Mouse (Mus musculus) heart, embryonic 12.5 days (tissue): ENCODE data around the gene Arntl. TPM values are rescaled to one million over a fixed set of nuclear protein-coding genes. Genes with fewer than 3 reads are reported as not detected.
A peak's percentile ranks its signal among the peaks of the same experiment; 100 is the strongest.

Source experiments
- ATAC-seq: fragments of 200-750 bp; cut with Nextera tagmentation; 2 replicates; pipeline ENCODE4 v1.8.0; 2017; ENCODE audit warnings: moderate TSS enrichment, moderate library complexity; ENCODE audit not compliant: insufficient number of reproducible peaks, low FRiP score
- H3K27ac ChIP-seq: fragments of 300-500 bp; sonication (generic); 2 replicates; pipeline ENCODE4 v1.5.1; 2016; ENCODE audit warnings: mild to moderate bottlenecking, moderate library complexity; ENCODE audit not compliant: poor library complexity, severe bottlenecking
- H3K27me3 ChIP-seq: fragments of 300-500 bp; sonication (generic); replicated peaks from 2 replicates; pipeline ENCODE4 v1.6.1; 2016; ENCODE audit warnings: mild to moderate bottlenecking, moderate library complexity
- H3K36me3 ChIP-seq: fragments of 300-500 bp; sonication (generic); 2 replicates; pipeline ENCODE4 v1.6.1; 2016; ENCODE audit warnings: mild to moderate bottlenecking, moderate library complexity
- H3K4me1 ChIP-seq: fragments of 300-500 bp; sonication (generic); replicated peaks from 2 replicates; pipeline ENCODE4 v1.6.1; 2016; ENCODE audit warnings: mild to moderate bottlenecking
- H3K4me2 ChIP-seq: fragments of 300-500 bp; sonication (generic); 2 replicates; pipeline ENCODE4 v1.6.1; 2016; ENCODE audit warnings: mild to moderate bottlenecking, moderate library complexity
- H3K4me3 ChIP-seq: fragments of 300-500 bp; sonication (generic); 2 replicates; pipeline ENCODE4 v1.5.1; 2016; ENCODE audit warnings: mild to moderate bottlenecking
- H3K9ac ChIP-seq: fragments of 300-500 bp; sonication (generic); 2 replicates; pipeline ENCODE4 v1.6.1; 2016; ENCODE audit warnings: mild to moderate bottlenecking, moderate library complexity
- H3K9me3 ChIP-seq: fragments of 300-500 bp; sonication (generic); replicated peaks from 2 replicates; pipeline ENCODE4 v1.6.1; 2016; ENCODE audit warnings: mild to moderate bottlenecking, moderate library complexity
- WGBS: fragments of 180-500 bp; shearing (Covaris S2); methylation state at CpG from one replicate; pipeline ENCODE4 v1.1.7; 2016; 5-methylcytosine and 5-hydroxymethylcytosine counted together
- polyA plus RNA-seq: library from polyadenylated mRNA; unstranded; fragments of >200 nt; fragmentation: Nextera tagmentation; extraction: Ambion mirVana; gene quantifications from 2 replicates; pipeline ENCODE4 v1.2.1, GENCODE M21; 2016

Arntl gene
- polyA plus RNA-seq, 1 experiment from 2014 or later, result 6.8 TPM

- peak; percentile 55; the same call in 1 of the 2 replicates for ATAC-seq
- Histone ChIP-seq H3K27ac (no peak overlapping the region), H3K4me2 (peak overlapping the region; percentile 44), H3K4me1 (peaks cover 13% of the 10 kb centered on the region), H3K27me3 (no peaks in the 10 kb centered on the region), H3K9ac (0 out of 2 replicates have a peak overlapping the region, but pooled peaks have one; percentile 31), H3K36me3 (peaks cover 13% of the 10 kb centered on the region), H3K9me3 (no peaks in the 10 kb centered on the region), H3K4me3 (0 out of 2 replicates have a peak overlapping the region, but pooled peaks have one; percentile 1)
- 23% methylated on average over 17 of the region's 17 CpGs for WGBS
These were observed 88.0 kb downstream of the Arntl start for GRCm38 (mm10) chr7:113295077-113295890.

- Histone ChIP-seq H3K4me3 (no peak overlapping the region), H3K9ac (no peak overlapping the region), H3K27me3 (no peaks in the 10 kb centered on the region), H3K4me2 (no peak overlapping the region), H3K9me3 (no peaks in the 10 kb centered on the region), H3K36me3 (peaks cover 24% of the 10 kb centered on the region), H3K4me1 (peaks cover 13% of the 10 kb centered on the region), H3K27ac (no peak overlapping the region)
- no peak for ATAC-seq
- 93% methylated on average over 4 of the region's 4 CpGs for WGBS
These were observed 90.5 kb downstream of the Arntl start for GRCm38 (mm10) chr7:113297813-113298212.

GRCm38 (mm10) chr7:113310136-113310535 lies 102.9 kb downstream of the Arntl start:
- Histone ChIP-seq H3K4me2 (no peak overlapping the region), H3K9ac (no peak overlapping the region), H3K27ac (no peak overlapping the region), H3K4me1 (0 out of 2 replicates have a peak, but pooled peaks cover 5% of the 10 kb centered on the region), H3K4me3 (no peak overlapping the region), H3K9me3 (no peaks in the 10 kb centered on the region), H3K36me3 (peaks cover 11% of the 10 kb centered on the region; the same call in 1 of the 2 replicates), H3K27me3 (no peaks in the 10 kb centered on the region)
- no peak for ATAC-seq
- 77% methylated on average over 3 of the region's 3 CpGs for WGBS

GRCm38 (mm10) chr7:113311784-113312183 lies 104.5 kb downstream of the Arntl start:
- Histone ChIP-seq H3K4me3 (no peak overlapping the region), H3K4me2 (no peak overlapping the region), H3K27ac (no peak overlapping the region), H3K27me3 (no peaks in the 10 kb centered on the region), H3K36me3 (peaks cover 17% of the 10 kb centered on the region), H3K4me1 (no peaks in the 10 kb centered on the region), H3K9ac (no peak overlapping the region), H3K9me3 (no peaks in the 10 kb centered on the region)
- 21% methylated on average over 2 of the region's 2 CpGs for WGBS
- no peak for ATAC-seq

GRCm38 (mm10) chr7:113320128-113320527 lies 112.9 kb downstream of the Arntl start:
- H3K27ac ChIP-seq, result no peak overlapping the region
- peaks cover 13% of the 10 kb centered on the region for H3K36me3 ChIP-seq
- no peak overlapping the region for H3K4me3 ChIP-seq
- no peak overlapping the region for H3K4me2 ChIP-seq
- H3K9me3 ChIP-seq, result no peaks in the 10 kb centered on the region
- ATAC-seq, result no peak
- H3K4me1 ChIP-seq, result peaks cover 10% of the 10 kb centered on the region
- 53% methylated on average over 1 of the region's 1 CpGs for WGBS
- no peak overlapping the region for H3K9ac ChIP-seq
- H3K27me3 ChIP-seq, result no peaks in the 10 kb centered on the region

- no peak overlapping the region for H3K27ac ChIP-seq
- ATAC-seq, result no peak
- H3K4me2 ChIP-seq, result no peak overlapping the region
- H3K9ac ChIP-seq, result no peak overlapping the region
- H3K4me1 ChIP-seq, result no peaks in the 10 kb centered on the region
- no peak overlapping the region for H3K4me3 ChIP-seq
- no peaks in the 10 kb centered on the region for H3K27me3 ChIP-seq
- H3K9me3 ChIP-seq, result no peaks in the 10 kb centered on the region
- H3K36me3 ChIP-seq, result no peaks in the 10 kb centered on the region
These were observed 126.8 kb downstream of the Arntl start for GRCm38 (mm10) chr7:113334036-113334435.

- H3K4me3 ChIP-seq, result no peak overlapping the region
- no peaks in the 10 kb centered on the region for H3K27me3 ChIP-seq
- no peaks in the 10 kb centered on the region for H3K36me3 ChIP-seq
- no peak for ATAC-seq
- WGBS, result 86% methylated on average over 8 of the region's 8 CpGs
- no peak overlapping the region for H3K9ac ChIP-seq
- H3K27ac ChIP-seq, result no peak overlapping the region
- H3K4me1 ChIP-seq, result no peaks in the 10 kb centered on the region
- no peaks in the 10 kb centered on the region for H3K9me3 ChIP-seq
- no peak overlapping the region for H3K4me2 ChIP-seq
These were observed 128.0 kb downstream of the Arntl start for GRCm38 (mm10) chr7:113335250-113335649.

GRCm38 (mm10) chr7:113347271-113347670 lies 140.0 kb downstream of the Arntl start:
- Histone ChIP-seq H3K9ac (no peak overlapping the region), H3K9me3 (no peaks in the 10 kb centered on the region), H3K4me3 (no peak overlapping the region), H3K4me2 (no peak overlapping the region), H3K27ac (no peak overlapping the region), H3K4me1 (peaks cover 7% of the 10 kb centered on the region), H3K36me3 (no peaks in the 10 kb centered on the region), H3K27me3 (no peaks in the 10 kb centered on the region)
- WGBS, result 31% methylated on average over 4 of the region's 4 CpGs
- no peak for ATAC-seq

- Histone ChIP-seq H3K4me1 (peaks cover 7% of the 10 kb centered on the region), H3K4me2 (no peak overlapping the region), H3K9ac (no peak overlapping the region), H3K4me3 (no peak overlapping the region), H3K27me3 (no peaks in the 10 kb centered on the region), H3K9me3 (no peaks in the 10 kb centered on the region), H3K27ac (no peak overlapping the region), H3K36me3 (no peaks in the 10 kb centered on the region)
- 89% methylated on average over 2 of the region's 2 CpGs for WGBS
- no peak for ATAC-seq
These were observed 140.4 kb downstream of the Arntl start for GRCm38 (mm10) chr7:113347694-113348093.

GRCm38 (mm10) chr7:113349089-113349488 lies 141.8 kb downstream of the Arntl start:
- H3K27ac ChIP-seq, result no peak overlapping the region
- no peak overlapping the region for H3K4me2 ChIP-seq
- no peaks in the 10 kb centered on the region for H3K9me3 ChIP-seq
- no peak overlapping the region for H3K4me3 ChIP-seq
- no peak overlapping the region for H3K9ac ChIP-seq
- 68% methylated on average over 1 of the region's 1 CpGs for WGBS
- H3K4me1 ChIP-seq, result peaks cover 7% of the 10 kb centered on the region
- H3K27me3 ChIP-seq, result no peaks in the 10 kb centered on the region
- H3K36me3 ChIP-seq, result no peaks in the 10 kb centered on the region
- no peak for ATAC-seq
